Mouse (Mus musculus) stomach, embryonic 16.5 days (tissue): ENCODE data around the gene Ifnar2. TPM values are rescaled to one million over a fixed set of nuclear protein-coding genes. Genes with fewer than 3 reads are reported as not detected.

Experiments used
- ATAC-seq: fragments of 200-750 bp; cut with Nextera tagmentation; 2 replicates; pipeline ENCODE4 v1.8.0; 2017; ENCODE audit warnings: moderate number of reproducible peaks, moderate TSS enrichment; ENCODE audit not compliant: insufficient read depth, low FRiP score
- H3K27ac ChIP-seq: fragments of 300-500 bp; sonication (generic); 2 replicates; pipeline ENCODE4 v1.5.1; 2014; ENCODE audit warnings: low read length
- H3K27me3 ChIP-seq: fragments of 300-500 bp; sonication (generic); 2 replicates; pipeline ENCODE4 v1.6.1; 2014; ENCODE audit warnings: low read length, control low read depth, mixed read lengths; ENCODE audit not compliant: control insufficient read depth, insufficient read depth
- H3K36me3 ChIP-seq: fragments of 300-500 bp; sonication (generic); 2 replicates; pipeline ENCODE4 v1.6.1; 2014; ENCODE audit warnings: low read length; ENCODE audit not compliant: control insufficient read depth, insufficient read depth
- H3K4me1 ChIP-seq: fragments of 300-500 bp; sonication (generic); 2 replicates; pipeline ENCODE4 v1.6.1; 2014; ENCODE audit warnings: low read length, control low read depth, mixed read lengths; ENCODE audit not compliant: control insufficient read depth, insufficient read depth
- H3K4me2 ChIP-seq: fragments of 300-500 bp; sonication (generic); 2 replicates; pipeline ENCODE4 v1.6.1; 2014; ENCODE audit warnings: low read depth, low read length, mixed read lengths
- H3K4me3 ChIP-seq: fragments of 300-500 bp; sonication (generic); replicated peaks from 2 replicates; pipeline ENCODE4 v1.5.1; 2014; ENCODE audit warnings: mild to moderate bottlenecking, low read length
- H3K9ac ChIP-seq: fragments of 300-500 bp; sonication (generic); 2 replicates; pipeline ENCODE4 v1.6.1; 2014; ENCODE audit warnings: low read length
- H3K9me3 ChIP-seq: fragments of 300-500 bp; sonication (generic); replicated peaks from 2 replicates; pipeline ENCODE4 v1.6.1; 2016; ENCODE audit warnings: low read length, control low read depth; ENCODE audit not compliant: control insufficient read depth
- WGBS: fragments of 180-500 bp; shearing (Covaris S2); extraction: QIAGEN DNeasy Blood & Tissue Kit; methylation state at CpG from one replicate; pipeline ENCODE4 v1.1.7; 2014; 5-methylcytosine and 5-hydroxymethylcytosine counted together
- polyA plus RNA-seq: library from polyadenylated mRNA; unstranded; fragments of >200 nt; fragmentation: Nextera tagmentation; extraction: Ambion mirVana; gene quantifications from 2 replicates; pipeline ENCODE4 v1.2.1, GENCODE M21; 2015

The Ifnar2 gene
- polyA plus RNA-seq, 1 experiment from 2014 or later, result 51.3 TPM

DNA sequence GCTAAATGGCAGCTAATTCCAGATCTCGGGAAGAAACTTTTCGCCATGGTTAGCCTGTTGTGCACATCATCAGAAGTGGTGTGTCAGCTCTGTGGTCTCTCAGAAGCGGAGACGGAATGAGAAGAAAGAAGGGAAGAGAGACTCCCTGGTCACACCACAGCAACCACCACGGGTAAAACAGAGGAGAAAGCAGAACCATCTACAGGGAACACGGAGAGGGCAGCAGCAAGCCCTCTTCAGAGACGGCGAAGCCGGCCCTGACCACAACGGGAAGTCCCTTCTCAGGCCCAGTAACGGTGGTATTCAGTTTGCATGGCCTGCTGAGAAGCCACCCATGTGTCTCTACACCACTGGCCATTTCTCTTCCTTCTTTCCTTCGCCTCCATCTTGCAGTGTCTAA lies 17.4 kb upstream of the Ifnar2 start:
- WGBS, result 73% methylated on average over 12 of the region's 12 CpGs
- Histone ChIP-seq H3K4me3 (no peak overlapping the region), H3K9me3 (no peaks in the 10 kb centered on the region), H3K9ac (0 out of 2 replicates have a peak overlapping the region, but pooled peaks have one; percentile 23), H3K4me1 (no peaks in the 10 kb centered on the region), H3K27ac (peak overlapping the region; percentile 24; the same call in 1 of the 2 replicates), H3K27me3 (peaks cover 4% of the 10 kb centered on the region), H3K4me2 (no peak overlapping the region), H3K36me3 (no peaks in the 10 kb centered on the region)
- no peak for ATAC-seq

- no peak for ATAC-seq
- H3K9me3 ChIP-seq, result no peaks in the 10 kb centered on the region
- H3K27ac ChIP-seq, result no peak overlapping the region
- WGBS, result 73% methylated on average over 10 of the region's 10 CpGs
- H3K4me2 ChIP-seq, result no peak overlapping the region
- H3K27me3 ChIP-seq, result no peaks in the 10 kb centered on the region; the same call in 1 of the 2 replicates
- no peak overlapping the region for H3K9ac ChIP-seq
- H3K4me1 ChIP-seq, result 0 out of 2 replicates have a peak, but pooled peaks cover under 1% of the 10 kb centered on the region
- no peaks in the 10 kb centered on the region for H3K36me3 ChIP-seq
- no peak overlapping the region for H3K4me3 ChIP-seq
Observed at GRCm38 (mm10) chr16:91356760-91357525, 15.6 kb upstream of the Ifnar2 start.

DNA sequence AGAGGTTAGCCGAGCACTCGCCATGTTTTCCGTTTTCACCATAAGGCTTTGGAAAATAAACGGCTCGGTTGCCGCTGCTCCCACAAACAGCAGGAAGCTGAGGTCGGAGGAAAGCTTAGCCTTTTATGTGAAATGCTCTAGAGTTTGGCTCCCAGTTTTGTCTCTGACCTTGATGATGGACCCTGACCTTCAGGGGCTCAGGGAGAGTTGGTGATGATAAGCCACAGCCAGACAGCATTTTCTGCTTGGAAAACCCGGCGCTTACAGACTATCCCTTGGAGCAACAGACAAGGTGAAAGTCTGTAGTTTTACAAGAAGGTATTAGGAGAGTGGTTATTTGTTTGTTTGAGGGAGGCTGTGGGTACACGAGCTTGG lies 15.1 kb upstream of the Ifnar2 start:
- Histone ChIP-seq H3K4me1 (0 out of 2 replicates have a peak, but pooled peaks cover 5% of the 10 kb centered on the region), H3K9me3 (no peaks in the 10 kb centered on the region), H3K27me3 (no peaks in the 10 kb centered on the region; the same call in 1 of the 2 replicates), H3K36me3 (no peaks in the 10 kb centered on the region), H3K4me3 (no peak overlapping the region), H3K9ac (no peak overlapping the region), H3K27ac (no peak overlapping the region), H3K4me2 (no peak overlapping the region)
- no peak for ATAC-seq
- WGBS, result 48% methylated on average over 10 of the region's 10 CpGs

GRCm38 (mm10) chr16:91358555-91358954 lies 14.0 kb upstream of the Ifnar2 start:
- H3K27me3 ChIP-seq, result no peaks in the 10 kb centered on the region; the same call in 1 of the 2 replicates
- H3K4me2 ChIP-seq, result no peak overlapping the region
- 35% methylated on average over 8 of the region's 8 CpGs for WGBS
- no peak for ATAC-seq
- H3K36me3 ChIP-seq, result no peaks in the 10 kb centered on the region
- H3K27ac ChIP-seq, result no peak overlapping the region
- H3K4me1 ChIP-seq, result peaks cover 13% of the 10 kb centered on the region; the same call in 1 of the 2 replicates
- no peak overlapping the region for H3K9ac ChIP-seq
- no peak overlapping the region for H3K4me3 ChIP-seq
- H3K9me3 ChIP-seq, result no peaks in the 10 kb centered on the region

DNA sequence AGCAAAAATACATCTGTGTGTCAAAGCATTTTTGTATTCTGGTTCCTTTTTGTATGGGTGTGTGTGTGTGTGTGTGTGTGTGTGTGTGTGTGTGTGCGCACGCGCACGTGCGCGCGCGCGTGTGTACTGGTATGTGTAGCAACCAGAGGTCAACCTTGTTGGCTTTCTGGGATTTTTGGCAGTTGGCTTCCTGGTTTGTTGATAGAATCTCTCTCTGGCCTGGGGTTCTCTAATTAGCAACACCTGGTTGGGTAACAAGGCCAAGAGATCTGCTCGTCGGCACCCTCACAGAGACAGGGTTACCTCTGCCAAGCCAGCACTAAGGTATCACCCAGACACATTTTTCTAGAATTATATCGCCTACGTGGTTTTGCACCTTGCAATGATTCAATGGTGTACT lies 13.1 kb upstream of the Ifnar2 start:
- no peak for ATAC-seq

DNA sequence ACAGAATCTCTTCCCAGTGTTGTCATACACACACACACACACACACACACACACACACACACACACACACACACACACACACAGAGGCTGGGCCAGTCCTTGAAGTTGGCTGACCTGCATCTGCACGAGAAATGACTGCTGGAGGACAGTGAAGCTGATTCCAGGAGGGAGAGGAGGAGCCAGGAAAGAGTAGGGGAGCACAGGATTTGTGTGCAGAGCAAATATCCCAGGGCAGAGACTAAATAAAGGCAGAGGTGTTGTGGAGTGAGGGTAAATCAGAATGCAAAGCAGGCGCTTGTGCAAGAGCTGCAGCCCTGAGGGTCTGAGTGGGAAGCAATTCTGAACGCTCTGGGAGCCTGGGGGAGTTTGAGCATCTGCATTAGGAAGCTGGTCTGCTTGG lies 12.4 kb upstream of the Ifnar2 start:
- Histone ChIP-seq H3K4me3 (no peak overlapping the region), H3K9me3 (no peaks in the 10 kb centered on the region), H3K27ac (no peak overlapping the region), H3K27me3 (no peaks in the 10 kb centered on the region; the same call in 1 of the 2 replicates), H3K4me1 (peaks cover 22% of the 10 kb centered on the region), H3K36me3 (no peaks in the 10 kb centered on the region), H3K9ac (no peak overlapping the region), H3K4me2 (no peak overlapping the region)
- 52% methylated on average over 3 of the region's 3 CpGs for whole genome bisulfite sequencing
- ATAC-seq, result no peak

More for the DNA sequence above, 13.1 kb upstream of the Ifnar2 start:
- Histone ChIP-seq H3K27me3 (no peaks in the 10 kb centered on the region; the same call in 1 of the 2 replicates), H3K9me3 (no peaks in the 10 kb centered on the region), H3K4me1 (peaks cover 22% of the 10 kb centered on the region), H3K4me2 (no peak overlapping the region), H3K4me3 (no peak overlapping the region), H3K36me3 (no peaks in the 10 kb centered on the region), H3K27ac (no peak overlapping the region), H3K9ac (no peak overlapping the region)
- WGBS, result 83% methylated on average over 13 of the region's 13 CpGs

DNA sequence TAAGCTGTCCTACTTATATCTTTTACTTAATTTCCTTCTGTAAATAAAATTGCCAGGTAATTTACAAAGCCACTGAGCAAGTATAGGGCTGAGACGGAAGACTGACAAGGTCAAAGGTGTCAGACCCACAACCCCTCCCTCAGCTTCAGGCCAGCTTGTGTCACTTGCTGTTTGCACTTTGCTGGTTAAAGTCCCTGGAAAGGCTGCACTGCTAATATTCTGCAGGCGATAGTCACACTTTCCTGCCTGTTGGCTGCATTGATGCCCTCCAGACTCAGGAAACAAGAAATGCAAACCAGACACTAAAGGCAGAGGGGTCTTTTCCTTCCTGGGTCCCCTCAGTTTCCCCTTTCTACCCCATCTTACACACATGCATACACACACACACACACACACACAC lies 10.6 kb upstream of the Ifnar2 start:
- 58% methylated on average over 2 of the region's 2 CpGs for WGBS
- Histone ChIP-seq H3K9me3 (no peaks in the 10 kb centered on the region), H3K4me3 (no peak overlapping the region), H3K36me3 (no peaks in the 10 kb centered on the region), H3K4me2 (no peak overlapping the region), H3K4me1 (peaks cover 22% of the 10 kb centered on the region), H3K27ac (peak overlapping the region; percentile 79), H3K27me3 (no peaks in the 10 kb centered on the region; the same call in 1 of the 2 replicates), H3K9ac (no peak overlapping the region)
- no peak for ATAC-seq

GRCm38 (mm10) chr16:91362616-91363272 lies 9.8 kb upstream of the Ifnar2 start:
- peak overlapping the region; percentile 9; the same call in 1 of the 2 replicates for H3K4me2 ChIP-seq
- peaks cover 22% of the 10 kb centered on the region for H3K4me1 ChIP-seq
- no peaks in the 10 kb centered on the region for H3K27me3 ChIP-seq
- no peak overlapping the region for H3K4me3 ChIP-seq
- no peaks in the 10 kb centered on the region for H3K36me3 ChIP-seq
- peak overlapping the region; percentile 79 for H3K27ac ChIP-seq
- peak; percentile 55; the same call in 1 of the 2 replicates for ATAC-seq
- WGBS, result 49% methylated on average over 12 of the region's 12 CpGs
- H3K9me3 ChIP-seq, result no peaks in the 10 kb centered on the region
- H3K9ac ChIP-seq, result no peak overlapping the region

DNA sequence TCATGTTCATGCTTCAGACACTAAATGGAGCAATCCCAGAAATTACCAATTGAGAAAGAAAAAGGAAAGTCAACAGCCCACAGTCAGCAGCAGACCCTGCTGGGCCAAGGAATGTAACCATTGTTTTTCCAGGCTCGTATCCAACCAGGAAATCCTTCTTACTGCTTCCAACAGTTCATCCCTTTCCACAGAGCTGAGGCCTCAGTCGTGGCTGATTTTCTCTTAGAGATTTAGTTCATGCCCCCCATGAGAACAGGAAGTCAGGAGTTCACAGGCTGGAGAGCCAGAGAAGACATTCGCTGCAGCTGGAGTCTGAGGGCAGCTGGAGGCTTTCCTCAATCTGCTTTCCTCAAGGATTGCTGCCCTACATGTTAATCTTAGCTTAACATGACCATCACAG lies 9.1 kb upstream of the Ifnar2 start:
- no peak overlapping the region for H3K4me3 ChIP-seq
- peak; percentile 54; the same call in 1 of the 2 replicates for ATAC-seq
- peaks cover 22% of the 10 kb centered on the region for H3K4me1 ChIP-seq
- WGBS, result 21% methylated on average over 3 of the region's 3 CpGs
- H3K36me3 ChIP-seq, result no peaks in the 10 kb centered on the region
- H3K27me3 ChIP-seq, result no peaks in the 10 kb centered on the region
- no peaks in the 10 kb centered on the region for H3K9me3 ChIP-seq
- 0 out of 2 replicates have a peak overlapping the region, but pooled peaks have one; percentile 9 for H3K4me2 ChIP-seq
- peak overlapping the region; percentile 79 for H3K27ac ChIP-seq
- H3K9ac ChIP-seq, result no peak overlapping the region
